Mouse (Mus musculus): ENCODE data around the gene Eme1. TPM values are rescaled to one million over a fixed set of nuclear protein-coding genes. Genes with fewer than 3 reads are reported as not detected.

Eme1 gene
- polyA plus RNA-seq, 1 experiment = 15.3 TPM

- Histone ChIP-seq H3K27ac (ENCODE audit: control insufficient read depth, insufficient read depth, low read depth, low read length, poor library complexity) (no peak overlapping the region), H3K4me3 (replicated peaks; ENCODE audit: control insufficient read depth, low read depth, low read length) (no peak overlapping the region), H3K4me1 (ENCODE audit: control insufficient read depth, insufficient read depth, low read length) (no peaks in the 10 kb centered on the region)
- TF ChIP-seq CTCF (IDR thresholded peaks at IDR 0.05; ENCODE audit: control insufficient read depth, insufficient read depth, low read length) (no peak), POLR2A (IDR thresholded peaks at IDR 0.05; ENCODE audit: borderline replicate concordance, control insufficient read depth, low read depth, low read length) (no peak)
- WGBS = 64% methylated on average over 4 of the region's 4 CpGs
Observed at GRCm38 (mm10) chr11:94615494-94615893, 38.3 kb downstream of the Eme1 start.

GRCm38 (mm10) chr11:94614603-94615002 is 39.2 kb downstream of the Eme1 start:
- Histone ChIP-seq H3K27ac (ENCODE audit: control insufficient read depth, insufficient read depth, low read depth, low read length, poor library complexity) (no peak overlapping the region), H3K4me1 (ENCODE audit: control insufficient read depth, insufficient read depth, low read length) (no peaks in the 10 kb centered on the region), H3K4me3 (replicated peaks; ENCODE audit: control insufficient read depth, low read depth, low read length) (no peak overlapping the region)
- no peak for TF ChIP-seq CTCF (IDR thresholded peaks at IDR 0.05; ENCODE audit: control insufficient read depth, insufficient read depth, low read length)
- TF ChIP-seq POLR2A (IDR thresholded peaks at IDR 0.05; ENCODE audit: borderline replicate concordance, control insufficient read depth, low read depth, low read length) = no peak
- WGBS = 86% methylated on average over 4 of the region's 4 CpGs

- no peak overlapping the region; the same call in 1 of the 2 replicates for H3K27ac ChIP-seq (ENCODE audit: control insufficient read depth, insufficient read depth, low read depth, low read length, poor library complexity)
- 21% methylated on average over 4 of the region's 4 CpGs for WGBS
Observed at GRCm38 (mm10) chr11:94610744-94611740, 42.7 kb downstream of the Eme1 start.

GRCm38 (mm10) chr11:94602356-94602955 is 51.3 kb downstream of the Eme1 start:
- 78% methylated on average over 11 of the region's 11 CpGs for WGBS
- Histone ChIP-seq H3K4me1 (ENCODE audit: control insufficient read depth, insufficient read depth, low read length) (peaks cover 1% of the 10 kb centered on the region; the same call in 1 of the 2 replicates), H3K27ac (ENCODE audit: control insufficient read depth, insufficient read depth, low read depth, low read length, poor library complexity) (0 out of 2 replicates have a peak overlapping the region, but pooled peaks have one; percentile 5), H3K4me3 (replicated peaks; ENCODE audit: control insufficient read depth, low read depth, low read length) (no peak overlapping the region)
- TF ChIP-seq POLR2A (IDR thresholded peaks at IDR 0.05; ENCODE audit: borderline replicate concordance, control insufficient read depth, low read depth, low read length) = no peak
- TF ChIP-seq CTCF (IDR thresholded peaks at IDR 0.05; ENCODE audit: control insufficient read depth, insufficient read depth, low read length) = no peak

More at GRCm38 (mm10) chr11:94610744-94611740, 42.7 kb downstream of the Eme1 start:
- no peak overlapping the region for H3K4me3 ChIP-seq (replicated peaks; ENCODE audit: control insufficient read depth, low read depth, low read length)
- no peak for TF ChIP-seq POLR2A (IDR thresholded peaks at IDR 0.05; ENCODE audit: borderline replicate concordance, control insufficient read depth, low read depth, low read length)
- no peak for TF ChIP-seq CTCF (IDR thresholded peaks at IDR 0.05; ENCODE audit: control insufficient read depth, insufficient read depth, low read length)
- H3K4me1 ChIP-seq (ENCODE audit: control insufficient read depth, insufficient read depth, low read length) = no peaks in the 10 kb centered on the region

- TF ChIP-seq POLR2A (IDR thresholded peaks at IDR 0.05; ENCODE audit: borderline replicate concordance, control insufficient read depth, low read depth, low read length) = no peak; the same call in 1 of the 2 replicates
- H3K4me3 ChIP-seq (replicated peaks; ENCODE audit: control insufficient read depth, low read depth, low read length) = peak within 1 kb of the TSS; percentile 59
- WGBS = 4% methylated on average over 52 of the region's 52 CpGs
- peak within 1 kb of the TSS; percentile 7; the same call in 1 of the 2 replicates for H3K27ac ChIP-seq (ENCODE audit: control insufficient read depth, insufficient read depth, low read depth, low read length, poor library complexity)
- H3K4me1 ChIP-seq (ENCODE audit: control insufficient read depth, insufficient read depth, low read length) = peaks cover 1% of the 10 kb centered on the region; the same call in 1 of the 2 replicates
Observed at GRCm38 (mm10) chr11:94601321-94602281, 52.2 kb downstream of the Eme1 start, which contains the start of gene Acsf2. Gene Acsf2 (minus strand): TSS chr11:94601871.

GRCm38 (mm10) chr11:94600447-94600846 is 53.3 kb downstream of the Eme1 start:
- Histone ChIP-seq H3K4me3 (replicated peaks; ENCODE audit: control insufficient read depth, low read depth, low read length) (no peak overlapping the region), H3K27ac (ENCODE audit: control insufficient read depth, insufficient read depth, low read depth, low read length, poor library complexity) (no peak overlapping the region), H3K4me1 (ENCODE audit: control insufficient read depth, insufficient read depth, low read length) (peaks cover 1% of the 10 kb centered on the region; the same call in 1 of the 2 replicates)
- 86% methylated on average over 7 of the region's 7 CpGs for WGBS
- TF ChIP-seq POLR2A (IDR thresholded peaks at IDR 0.05; ENCODE audit: borderline replicate concordance, control insufficient read depth, low read depth, low read length) = no peak
- TF ChIP-seq CTCF (IDR thresholded peaks at IDR 0.05; ENCODE audit: control insufficient read depth, insufficient read depth, low read length) = no peak

- no peak overlapping the region for H3K4me3 ChIP-seq (replicated peaks; ENCODE audit: control insufficient read depth, low read depth, low read length)
- H3K4me1 ChIP-seq (ENCODE audit: control insufficient read depth, insufficient read depth, low read length) = peaks cover 1% of the 10 kb centered on the region; the same call in 1 of the 2 replicates
- 73% methylated on average over 6 of the region's 6 CpGs for WGBS
- H3K27ac ChIP-seq (ENCODE audit: control insufficient read depth, insufficient read depth, low read depth, low read length, poor library complexity) = no peak overlapping the region
- TF ChIP-seq POLR2A (IDR thresholded peaks at IDR 0.05; ENCODE audit: borderline replicate concordance, control insufficient read depth, low read depth, low read length) (no peak), CTCF (IDR thresholded peaks at IDR 0.05; ENCODE audit: control insufficient read depth, insufficient read depth, low read length) (no peak)
Observed at GRCm38 (mm10) chr11:94598437-94599120, 55.2 kb downstream of the Eme1 start.
